Mouse (Mus musculus): Measurements from ENCODE around the gene Fbxo42.
A peak's percentile ranks its signal among the peaks of the same experiment; 100 is the strongest.

GRCm38 (mm10) chr4:141147112-141148008 is at the start of gene Fbxo42:
- TF ChIP-seq CTCF (IDR thresholded peaks at IDR 0.05; ENCODE audit: borderline replicate concordance, insufficient read depth, low read length) (peak; percentile 33; the same call in 1 of the 2 replicates), POLR2A (IDR thresholded peaks at IDR 0.05; ENCODE audit: low read depth, low read length) (peak; percentile 71)
